Mouse (Mus musculus) myocyte (in vitro differentiated cells): ENCODE data around the gene Dppa2. TPM values are rescaled to one million over a fixed set of nuclear protein-coding genes. Genes with fewer than 3 reads are reported as not detected.

Experiments
- H3K27me3 ChIP-seq: one replicate; pipeline ENCODE4 v1.6.1; 2011; ENCODE audit not compliant: control insufficient read depth, insufficient read depth, insufficient read length
- H3K36me3 ChIP-seq: one replicate; pipeline ENCODE4 v1.6.1; 2011; ENCODE audit not compliant: control insufficient read depth, insufficient read depth
- H3K4me2 ChIP-seq: one replicate; pipeline ENCODE4 v1.6.1; 2011; ENCODE audit warnings: low read depth, control low read depth
- H3K4me3 ChIP-seq: one replicate; pipeline ENCODE4 v1.5.1; 2011; ENCODE audit warnings: mild to moderate bottlenecking, control low read depth, moderate library complexity
- H3K79me2 ChIP-seq: one replicate; pipeline ENCODE4 v1.6.1; 2011; ENCODE audit not compliant: control insufficient read depth, insufficient read depth
- H3ac ChIP-seq: one replicate; pipeline ENCODE4 v1.6.1; 2011; ENCODE audit not compliant: control insufficient read depth, insufficient read length
- CEBPB ChIP-seq: IDR thresholded peaks from 2 replicates; pipeline ENCODE4 v1.6.1; 2011; ENCODE audit warnings: mild to moderate bottlenecking, moderate library complexity; ENCODE audit not compliant: poor library complexity, insufficient read depth, severe bottlenecking
- E2F4 ChIP-seq: IDR thresholded peaks from one replicate; pipeline ENCODE4 v1.6.1; 2011; ENCODE audit warnings: mild to moderate bottlenecking, control low read depth, moderate library complexity; ENCODE audit not compliant: insufficient read depth
- MAX ChIP-seq: IDR thresholded peaks from one replicate; pipeline ENCODE4 v1.6.1; 2011; ENCODE audit warnings: low read depth, mild to moderate bottlenecking, control low read depth
- MYOD1 ChIP-seq, 3 experiments: IDR thresholded peaks; one replicate each; pipeline ENCODE4 v1.6.1; 2011; ENCODE audit warnings: control low read depth in 2 of 3, low read depth in 2 of 3, mild to moderate bottlenecking in 2 of 3, moderate library complexity in 1 of 3; ENCODE audit not compliant: insufficient read length in 2 of 3, control insufficient read depth in 1 of 3
- MYOG ChIP-seq, 3 experiments: IDR thresholded peaks; one replicate each; pipeline ENCODE4 v1.6.1; 2011; ENCODE audit warnings: control low read depth in 2 of 3, low read depth in 2 of 3, mild to moderate bottlenecking in 2 of 3; ENCODE audit not compliant: insufficient read length in 2 of 3, control insufficient read depth in 1 of 3, insufficient read depth in 1 of 3
- POLR2A ChIP-seq: IDR thresholded peaks from one replicate; pipeline ENCODE4 v1.6.1; 2011; ENCODE audit warnings: low read depth, mild to moderate bottlenecking, control low read depth, moderate library complexity; ENCODE audit not compliant: insufficient read length
- POLR2AphosphoS2 ChIP-seq: IDR thresholded peaks from one replicate; pipeline ENCODE4 v1.6.1; 2011; ENCODE audit warnings: low read depth, control low read depth; ENCODE audit not compliant: insufficient read length
- REST ChIP-seq: IDR thresholded peaks from one replicate; pipeline ENCODE4 v1.6.1; 2011; ENCODE audit warnings: mild to moderate bottlenecking, control low read depth, moderate library complexity; ENCODE audit not compliant: insufficient read depth, insufficient read length
- SRF ChIP-seq: IDR thresholded peaks from one replicate; pipeline ENCODE4 v1.6.1; 2011; ENCODE audit warnings: low read depth; ENCODE audit not compliant: control insufficient read depth, insufficient read length
- TCF12 ChIP-seq: IDR thresholded peaks from one replicate; pipeline ENCODE4 v1.6.1; 2011; ENCODE audit warnings: mild to moderate bottlenecking, control low read depth; ENCODE audit not compliant: poor library complexity, insufficient read depth, severe bottlenecking
- TCF3 ChIP-seq: IDR thresholded peaks from one replicate; pipeline ENCODE4 v1.6.1; 2011; ENCODE audit warnings: low read depth, control low read depth; ENCODE audit not compliant: insufficient read length
- USF1 ChIP-seq: IDR thresholded peaks from one replicate; pipeline ENCODE4 v1.6.1; 2011; ENCODE audit warnings: low read depth, mild to moderate bottlenecking, control low read depth, moderate library complexity
- polyA plus RNA-seq: library from polyadenylated mRNA; unstranded; fragments of >200 nt; fragmentation: generic; extraction: Trizol; gene quantifications from one replicate; pipeline ENCODE4 v1.2.1, GENCODE M21; 2012; ENCODE audit warnings: missing spikeins

Gene Dppa2
- polyA plus RNA-seq, 1 experiment = 0.14 TPM

GRCm38 (mm10) chr16:48323602-48324345 lies 20.1 kb downstream of the Dppa2 start:
- H3K4me2 ChIP-seq = no peak overlapping the region
- H3K27me3 ChIP-seq = no peaks in the 10 kb centered on the region
- H3ac ChIP-seq = no peak overlapping the region
- H3K4me3 ChIP-seq = no peak overlapping the region
- no peaks in the 10 kb centered on the region for H3K36me3 ChIP-seq
- TF ChIP-seq MYOD1 (IDR thresholded peaks at IDR 0.05; ENCODE audit: control insufficient read depth in 1 of 3, insufficient read length in 2 of 3, low read depth in 2 of 3) = no peak
- TF ChIP-seq MAX = no peak
- no peak for TF ChIP-seq SRF
- TF ChIP-seq TCF3 = no peak
- TF ChIP-seq POLR2A = no peak
- TF ChIP-seq CEBPB = no peak
- TF ChIP-seq MYOG (IDR thresholded peaks at IDR 0.05; ENCODE audit: control insufficient read depth in 1 of 3, insufficient read depth in 1 of 3, insufficient read length in 2 of 3, low read depth in 2 of 3) = no peak
- TF ChIP-seq REST = no peak
- no peak for TF ChIP-seq E2F4
- no peak for TF ChIP-seq USF1
- no peak for TF ChIP-seq TCF12
- no peak for TF ChIP-seq POLR2AphosphoS2
- no peaks in the 10 kb centered on the region for H3K79me2 ChIP-seq

GRCm38 (mm10) chr16:48326903-48327302 lies 23.2 kb downstream of the Dppa2 start:
- H3K27me3 ChIP-seq = no peaks in the 10 kb centered on the region
- H3K4me2 ChIP-seq = no peak overlapping the region
- no peaks in the 10 kb centered on the region for H3K79me2 ChIP-seq
- H3K4me3 ChIP-seq = no peak overlapping the region
- H3ac ChIP-seq = no peak overlapping the region
- no peak for TF ChIP-seq MAX
- TF ChIP-seq CEBPB = no peak
- TF ChIP-seq REST = no peak
- no peak for TF ChIP-seq TCF12
- no peak for TF ChIP-seq TCF3
- no peak for TF ChIP-seq MYOD1 (IDR thresholded peaks at IDR 0.05; ENCODE audit: control insufficient read depth in 1 of 3, insufficient read length in 2 of 3, low read depth in 2 of 3)
- TF ChIP-seq SRF = no peak
- no peak for TF ChIP-seq USF1
- H3K36me3 ChIP-seq = no peaks in the 10 kb centered on the region

DNA sequence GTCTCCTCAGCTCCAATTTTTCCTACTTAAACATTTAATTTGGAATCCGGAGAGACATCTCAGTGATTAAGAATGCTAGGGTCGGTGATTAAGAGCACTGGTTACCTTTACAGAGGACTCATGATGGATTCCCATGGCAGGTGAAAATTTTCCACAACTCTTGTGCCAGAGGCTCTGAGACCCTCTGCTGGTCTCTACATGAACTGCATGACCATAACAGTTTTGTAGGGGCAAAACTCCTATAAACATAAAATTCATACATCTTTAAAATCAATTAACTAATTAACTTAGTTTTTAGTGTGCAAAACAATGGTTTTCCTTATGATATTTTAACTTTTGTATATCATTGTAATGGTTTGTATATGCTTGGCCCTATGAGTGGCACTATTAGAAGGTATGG lies 24.7 kb downstream of the Dppa2 start:
- Histone ChIP-seq H3ac (no peak overlapping the region), H3K27me3 (no peaks in the 10 kb centered on the region), H3K36me3 (no peaks in the 10 kb centered on the region), H3K79me2 (no peaks in the 10 kb centered on the region), H3K4me3 (no peak overlapping the region), H3K4me2 (no peak overlapping the region)
- TF ChIP-seq SRF (no peak), REST (no peak), MAX (no peak), MYOG (IDR thresholded peaks at IDR 0.05; ENCODE audit: control insufficient read depth in 1 of 3, insufficient read depth in 1 of 3, insufficient read length in 2 of 3, low read depth in 2 of 3) (no peak), MYOD1 (IDR thresholded peaks at IDR 0.05; ENCODE audit: control insufficient read depth in 1 of 3, insufficient read length in 2 of 3, low read depth in 2 of 3) (no peak), USF1 (no peak), POLR2AphosphoS2 (no peak), E2F4 (no peak), TCF3 (no peak), CEBPB (no peak), POLR2A (no peak), TCF12 (no peak)

DNA sequence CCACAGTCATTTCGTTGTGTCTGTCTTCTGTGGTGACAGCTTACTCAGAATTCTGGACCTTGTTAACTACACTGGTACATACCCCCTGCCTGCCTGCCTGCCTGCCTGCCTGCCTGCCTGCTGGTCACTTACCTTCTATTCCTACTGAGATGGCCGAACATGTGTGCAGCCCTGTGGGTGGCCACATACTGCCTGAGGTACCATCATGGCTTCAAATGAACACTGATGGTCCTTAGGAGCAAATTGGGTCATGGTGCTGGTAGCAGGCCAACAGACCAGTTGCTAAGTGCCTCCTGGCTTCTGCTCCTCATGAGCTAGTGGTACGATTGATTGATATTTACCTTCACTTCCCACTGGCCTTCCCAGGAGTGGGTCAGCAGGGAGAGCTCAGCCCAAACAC lies 28.1 kb downstream of the Dppa2 start:
- H3K27me3 ChIP-seq = no peaks in the 10 kb centered on the region
- TF ChIP-seq TCF3 (no peak), POLR2AphosphoS2 (no peak), MYOD1 (IDR thresholded peaks at IDR 0.05; ENCODE audit: control insufficient read depth in 1 of 3, insufficient read length in 2 of 3, low read depth in 2 of 3) (no peak)
- H3K4me3 ChIP-seq = no peak overlapping the region
- H3K79me2 ChIP-seq = no peaks in the 10 kb centered on the region
- no peak overlapping the region for H3ac ChIP-seq
- H3K36me3 ChIP-seq = no peaks in the 10 kb centered on the region
- no peak overlapping the region for H3K4me2 ChIP-seq

DNA sequence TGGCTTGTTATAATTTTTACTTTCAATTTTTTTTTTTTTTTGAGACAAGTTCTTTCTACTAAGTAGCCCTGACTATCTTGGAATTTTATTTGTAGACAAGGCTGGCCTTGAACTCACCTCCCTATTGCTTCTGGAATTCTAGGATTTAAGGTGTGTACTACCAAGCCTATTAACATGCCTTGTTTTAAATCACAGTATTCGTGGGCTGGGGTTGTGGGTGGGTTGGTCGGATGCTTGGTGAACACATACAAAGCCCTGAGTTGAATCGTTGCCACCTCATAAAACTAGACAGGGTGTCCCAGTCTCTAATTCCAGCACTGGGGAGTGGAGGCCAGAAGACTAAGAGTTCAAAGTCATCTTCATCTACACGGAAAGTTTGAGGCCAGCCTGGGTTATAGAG lies 31.6 kb downstream of the Dppa2 start:
- Histone ChIP-seq H3ac (no peak overlapping the region), H3K4me2 (no peak overlapping the region), H3K79me2 (no peaks in the 10 kb centered on the region), H3K27me3 (no peaks in the 10 kb centered on the region), H3K4me3 (no peak overlapping the region), H3K36me3 (no peaks in the 10 kb centered on the region)
- TF ChIP-seq TCF3 (no peak), REST (no peak), POLR2AphosphoS2 (no peak), MYOG (IDR thresholded peaks at IDR 0.05; ENCODE audit: control insufficient read depth in 1 of 3, insufficient read depth in 1 of 3, insufficient read length in 2 of 3, low read depth in 2 of 3) (no peak), MYOD1 (IDR thresholded peaks at IDR 0.05; ENCODE audit: control insufficient read depth in 1 of 3, insufficient read length in 2 of 3, low read depth in 2 of 3) (no peak), CEBPB (no peak), SRF (no peak), USF1 (no peak), E2F4 (no peak), TCF12 (no peak), POLR2A (no peak), MAX (no peak)
